Mouse (Mus musculus): Measurements from ENCODE around the gene Slc38a4. TPM values are rescaled to one million over a fixed set of nuclear protein-coding genes. Genes with fewer than 3 reads are reported as not detected.
A peak's percentile ranks its signal among the peaks of the same experiment; 100 is the strongest.

The Slc38a4 gene
- polyA plus RNA-seq, 1 experiment from 2014 or later, result 61.9 TPM

- H3K9ac ChIP-seq, result no peak overlapping the region
- no peak overlapping the region for H3K27ac ChIP-seq (replicated peaks)
- no peaks in the 10 kb centered on the region for H3K9me3 ChIP-seq (replicated peaks)
- H3K4me2 ChIP-seq, result no peak overlapping the region
- H3K4me1 ChIP-seq (replicated peaks), result peaks cover 6% of the 10 kb centered on the region; the same call in 1 of the 2 replicates
- WGBS (ENCODE audit: insufficient replicate concordance), result 72% methylated on average over 10 of the region's 10 CpGs
- H3K4me3 ChIP-seq (replicated peaks), result no peak overlapping the region
- H3K36me3 ChIP-seq (replicated peaks), result no peaks in the 10 kb centered on the region
- no peak for ATAC-seq (ENCODE audit: insufficient read depth)
- no peaks in the 10 kb centered on the region for H3K27me3 ChIP-seq
These were observed 24.7 kb downstream of the Slc38a4 start for GRCm38 (mm10) chr15:97030984-97031492.

DNA sequence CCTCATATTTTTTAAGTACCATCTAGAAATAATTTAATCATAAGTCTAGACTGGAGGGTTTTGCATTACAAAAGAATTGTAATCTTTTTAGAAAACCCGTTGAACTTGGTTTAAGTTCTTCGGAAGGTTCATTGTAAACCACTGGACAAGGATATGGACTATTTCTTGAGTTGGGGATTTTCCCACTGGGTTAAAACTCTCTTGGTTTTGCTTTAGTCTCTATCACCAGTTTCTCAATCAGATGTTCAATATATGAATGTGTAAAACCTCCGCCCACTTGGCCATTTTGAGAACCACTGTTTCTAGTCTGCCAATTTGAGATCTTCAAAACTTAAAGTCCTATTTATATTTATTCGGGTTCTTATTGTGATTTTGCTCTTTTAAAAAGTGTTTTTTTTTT is 25.6 kb downstream of the Slc38a4 start:
- ATAC-seq (ENCODE audit: insufficient read depth), result no peak
- no peak overlapping the region for H3K4me2 ChIP-seq
- H3K9ac ChIP-seq, result no peak overlapping the region
- no peaks in the 10 kb centered on the region for H3K9me3 ChIP-seq (replicated peaks)
- no peaks in the 10 kb centered on the region for H3K36me3 ChIP-seq (replicated peaks)
- peaks cover 6% of the 10 kb centered on the region; the same call in 1 of the 2 replicates for H3K4me1 ChIP-seq (replicated peaks)
- no peak overlapping the region for H3K27ac ChIP-seq (replicated peaks)
- H3K4me3 ChIP-seq (replicated peaks), result no peak overlapping the region
- H3K27me3 ChIP-seq, result no peaks in the 10 kb centered on the region
- 59% methylated on average over 4 of the region's 4 CpGs for WGBS (ENCODE audit: insufficient replicate concordance)

DNA sequence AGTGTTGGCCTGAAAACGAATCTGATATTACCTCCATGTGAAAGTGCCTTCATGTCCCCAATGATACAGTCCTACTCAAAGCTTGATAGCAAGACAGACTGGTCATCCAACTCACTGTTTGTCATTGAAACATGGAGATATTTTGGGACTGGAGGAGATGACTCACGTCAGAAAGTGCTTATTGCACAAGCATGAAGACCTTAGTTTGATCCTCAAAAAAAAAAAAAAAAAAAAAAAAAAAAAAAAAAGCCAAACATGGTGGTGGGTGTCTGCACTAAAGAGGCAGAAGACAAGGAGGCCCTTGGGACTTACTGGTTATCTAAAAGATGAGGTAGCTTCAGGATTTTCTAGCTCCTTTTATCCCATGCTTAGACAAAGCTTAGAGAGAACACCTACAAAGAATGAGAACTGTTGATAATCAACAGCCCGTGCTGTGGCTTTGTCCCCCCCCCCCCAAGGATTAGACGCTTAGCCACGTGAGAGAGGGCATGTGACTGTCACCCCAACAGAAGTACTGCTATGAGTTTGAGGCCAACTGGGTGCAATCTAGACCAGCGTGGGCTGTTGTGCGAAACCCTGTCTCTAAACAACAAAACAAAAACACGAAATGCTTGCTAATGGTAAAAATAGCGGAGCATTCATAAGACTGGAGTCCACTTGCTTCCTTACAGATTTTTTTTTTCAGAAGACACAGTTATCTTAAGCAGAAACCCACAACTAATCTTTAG is 26.5 kb downstream of the Slc38a4 start:
- WGBS (ENCODE audit: insufficient replicate concordance), result 52% methylated on average over 9 of the region's 9 CpGs
- Histone ChIP-seq H3K27ac (replicated peaks) (peak overlapping the region; percentile 24; the same call in 1 of the 2 replicates), H3K27me3 (no peaks in the 10 kb centered on the region), H3K4me3 (replicated peaks) (no peak overlapping the region), H3K9me3 (replicated peaks) (no peaks in the 10 kb centered on the region), H3K9ac (no peak overlapping the region), H3K36me3 (replicated peaks) (no peaks in the 10 kb centered on the region), H3K4me1 (replicated peaks) (peaks cover 6% of the 10 kb centered on the region; the same call in 1 of the 2 replicates), H3K4me2 (no peak overlapping the region)
- no peak for ATAC-seq (ENCODE audit: insufficient read depth)

DNA sequence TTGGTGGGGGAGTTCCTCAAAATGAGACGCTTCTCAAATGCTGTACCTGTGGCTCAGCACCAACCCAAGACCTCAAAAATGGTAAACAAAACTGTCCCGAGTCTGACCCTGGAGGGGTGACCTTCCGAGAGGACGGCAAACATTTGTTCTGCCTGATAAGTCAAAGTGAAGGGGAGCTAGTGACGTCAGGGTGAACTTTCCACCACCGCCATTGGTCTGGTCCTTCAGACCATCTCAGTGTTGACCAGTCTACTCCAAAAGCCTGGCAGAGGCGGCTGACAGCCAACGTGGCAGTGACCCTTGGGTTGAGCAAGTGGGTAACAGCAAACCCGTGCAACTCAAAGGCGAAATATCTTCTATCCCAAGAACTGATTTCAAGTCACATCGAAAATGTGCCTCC is 27.1 kb downstream of the Slc38a4 start:
- ATAC-seq (ENCODE audit: insufficient read depth), result peak; percentile 78
- no peak overlapping the region for H3K4me3 ChIP-seq (replicated peaks)
- H3K9me3 ChIP-seq (replicated peaks), result no peaks in the 10 kb centered on the region
- no peaks in the 10 kb centered on the region for H3K27me3 ChIP-seq
- H3K4me2 ChIP-seq, result peak overlapping the region; percentile 10; the same call in 1 of the 2 replicates
- 60% methylated on average over 11 of the region's 11 CpGs for WGBS (ENCODE audit: insufficient replicate concordance)
- H3K27ac ChIP-seq (replicated peaks), result peak overlapping the region; percentile 57; the same call in 1 of the 2 replicates
- H3K4me1 ChIP-seq (replicated peaks), result peaks cover 6% of the 10 kb centered on the region; the same call in 1 of the 2 replicates
- H3K9ac ChIP-seq, result no peak overlapping the region
- H3K36me3 ChIP-seq (replicated peaks), result no peaks in the 10 kb centered on the region

GRCm38 (mm10) chr15:97028046-97028634 is 27.6 kb downstream of the Slc38a4 start:
- Histone ChIP-seq H3K9me3 (replicated peaks) (no peaks in the 10 kb centered on the region), H3K4me2 (peak overlapping the region; percentile 10; the same call in 1 of the 2 replicates), H3K27me3 (no peaks in the 10 kb centered on the region), H3K9ac (no peak overlapping the region), H3K4me1 (replicated peaks) (peaks cover 6% of the 10 kb centered on the region; the same call in 1 of the 2 replicates), H3K4me3 (replicated peaks) (no peak overlapping the region), H3K27ac (replicated peaks) (peak overlapping the region; percentile 57; the same call in 1 of the 2 replicates), H3K36me3 (replicated peaks) (no peaks in the 10 kb centered on the region)
- WGBS (ENCODE audit: insufficient replicate concordance), result 46% methylated on average over 4 of the region's 4 CpGs
- ATAC-seq (ENCODE audit: insufficient read depth), result peak; percentile 23; the same call in 1 of the 2 replicates

DNA sequence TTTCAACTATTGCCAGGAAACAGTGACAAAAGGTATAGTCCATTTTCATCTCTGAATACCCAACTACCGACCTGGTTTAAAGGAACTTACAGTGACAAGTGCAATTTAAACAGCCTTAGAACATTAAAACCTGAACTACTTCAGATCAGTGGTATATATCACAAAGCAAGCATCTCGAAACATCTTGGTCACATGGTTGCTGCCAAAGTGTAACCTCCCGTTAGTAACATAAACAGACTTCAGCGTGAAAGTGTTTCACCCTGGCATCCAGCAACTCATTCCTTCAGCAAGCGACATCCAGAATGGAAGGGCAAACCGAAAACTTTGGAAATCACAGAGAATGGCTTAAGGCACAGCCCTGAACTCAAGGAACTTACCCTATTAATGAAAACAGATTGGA is 29.1 kb downstream of the Slc38a4 start:
- no peak overlapping the region for H3K9ac ChIP-seq
- no peak overlapping the region for H3K27ac ChIP-seq (replicated peaks)
- no peak overlapping the region for H3K4me3 ChIP-seq (replicated peaks)
- H3K36me3 ChIP-seq (replicated peaks), result no peaks in the 10 kb centered on the region
- H3K9me3 ChIP-seq (replicated peaks), result no peaks in the 10 kb centered on the region
- no peak overlapping the region for H3K4me2 ChIP-seq
- H3K4me1 ChIP-seq (replicated peaks), result peaks cover 6% of the 10 kb centered on the region; the same call in 1 of the 2 replicates
- no peaks in the 10 kb centered on the region for H3K27me3 ChIP-seq
- ATAC-seq (ENCODE audit: insufficient read depth), result no peak
- 67% methylated on average over 6 of the region's 6 CpGs for WGBS (ENCODE audit: insufficient replicate concordance)

- no peak overlapping the region for H3K4me2 ChIP-seq
- H3K36me3 ChIP-seq (replicated peaks), result no peaks in the 10 kb centered on the region
- H3K9me3 ChIP-seq (replicated peaks), result no peaks in the 10 kb centered on the region
- H3K4me1 ChIP-seq (replicated peaks), result peaks cover 10% of the 10 kb centered on the region; the same call in 1 of the 2 replicates
- H3K27ac ChIP-seq (replicated peaks), result no peak overlapping the region
- no peaks in the 10 kb centered on the region for H3K27me3 ChIP-seq
- H3K9ac ChIP-seq, result no peak overlapping the region
- no peak for ATAC-seq (ENCODE audit: insufficient read depth)
- H3K4me3 ChIP-seq (replicated peaks), result no peak overlapping the region
- 52% methylated on average over 5 of the region's 6 CpGs for WGBS (ENCODE audit: insufficient replicate concordance)
These were observed 33.0 kb downstream of the Slc38a4 start for GRCm38 (mm10) chr15:97022764-97023163.

DNA sequence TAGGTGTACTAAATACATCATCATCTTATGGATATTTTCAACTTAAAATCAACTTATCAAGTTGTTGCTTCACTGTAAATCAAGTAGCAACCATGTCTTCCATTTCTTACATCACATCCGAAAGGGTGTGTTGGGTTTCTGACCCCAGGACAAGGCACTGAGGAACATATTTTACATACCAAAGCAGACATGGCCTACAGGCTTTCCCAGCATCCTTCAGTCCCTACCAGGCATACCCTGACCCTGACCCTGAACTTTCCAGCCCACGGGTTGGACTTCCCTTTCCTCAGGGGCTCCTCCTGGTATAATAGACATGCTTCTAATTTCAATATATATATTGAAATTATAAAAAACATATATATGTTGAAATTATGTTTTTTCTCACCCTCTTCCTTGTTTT is 33.5 kb downstream of the Slc38a4 start:
- Histone ChIP-seq H3K9ac (no peak overlapping the region), H3K9me3 (replicated peaks) (no peaks in the 10 kb centered on the region), H3K4me1 (replicated peaks) (0 out of 2 replicates have a peak, but pooled peaks cover 4% of the 10 kb centered on the region), H3K4me3 (replicated peaks) (no peak overlapping the region), H3K36me3 (replicated peaks) (no peaks in the 10 kb centered on the region), H3K27me3 (no peaks in the 10 kb centered on the region), H3K4me2 (no peak overlapping the region), H3K27ac (replicated peaks) (no peak overlapping the region)
- 66% methylated on average over 2 of the region's 2 CpGs for WGBS (ENCODE audit: insufficient replicate concordance)
- no peak for ATAC-seq (ENCODE audit: insufficient read depth)

- Histone ChIP-seq H3K36me3 (replicated peaks) (0 out of 2 replicates have a peak, but pooled peaks cover 8% of the 10 kb centered on the region), H3K9ac (no peak overlapping the region), H3K4me3 (replicated peaks) (no peak overlapping the region), H3K4me2 (no peak overlapping the region), H3K9me3 (replicated peaks) (no peaks in the 10 kb centered on the region), H3K27me3 (no peaks in the 10 kb centered on the region), H3K4me1 (replicated peaks) (0 out of 2 replicates have a peak, but pooled peaks cover 4% of the 10 kb centered on the region), H3K27ac (replicated peaks) (no peak overlapping the region)
- WGBS (ENCODE audit: insufficient replicate concordance), result 57% methylated on average over 6 of the region's 6 CpGs
- no peak for ATAC-seq (ENCODE audit: insufficient read depth)
These were observed 35.5 kb downstream of the Slc38a4 start for GRCm38 (mm10) chr15:97020221-97020620.

GRCm38 (mm10) chr15:97019323-97019722 is 36.4 kb downstream of the Slc38a4 start:
- Histone ChIP-seq H3K27me3 (no peaks in the 10 kb centered on the region), H3K9ac (no peak overlapping the region), H3K4me1 (replicated peaks) (0 out of 2 replicates have a peak, but pooled peaks cover 4% of the 10 kb centered on the region), H3K36me3 (replicated peaks) (0 out of 2 replicates have a peak, but pooled peaks cover 12% of the 10 kb centered on the region), H3K27ac (replicated peaks) (peak overlapping the region; percentile 31; the same call in 1 of the 2 replicates), H3K4me3 (replicated peaks) (peak overlapping the region; percentile 35), H3K4me2 (peak overlapping the region; percentile 25), H3K9me3 (replicated peaks) (no peaks in the 10 kb centered on the region)
- ATAC-seq (ENCODE audit: insufficient read depth), result 0 out of 2 replicates have a peak, but pooled peaks have one; percentile 12
- 66% methylated on average over 11 of the region's 11 CpGs for WGBS (ENCODE audit: insufficient replicate concordance)

DNA sequence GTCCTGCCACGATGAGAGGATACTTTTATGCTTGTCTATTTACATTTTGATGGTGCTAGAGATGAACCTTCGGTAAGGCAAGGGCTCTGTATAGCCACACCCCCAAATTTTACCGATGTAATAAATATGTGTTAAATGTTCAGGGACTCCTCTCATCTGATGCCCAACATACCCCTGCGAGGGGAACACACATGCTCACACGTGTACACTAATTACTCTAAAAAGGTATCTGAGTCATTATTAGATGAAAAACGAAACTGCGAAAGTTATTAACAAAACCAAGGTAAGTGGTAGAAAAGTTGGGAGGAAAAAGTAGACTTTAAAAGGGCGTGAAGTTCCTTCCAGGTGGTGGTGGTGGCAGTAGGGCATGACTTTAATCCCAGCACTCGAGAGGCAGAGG is 38.6 kb downstream of the Slc38a4 start:
- no peaks in the 10 kb centered on the region for H3K9me3 ChIP-seq (replicated peaks)
- H3K4me1 ChIP-seq (replicated peaks), result 0 out of 2 replicates have a peak, but pooled peaks cover 4% of the 10 kb centered on the region
- ATAC-seq (ENCODE audit: insufficient read depth), result no peak
- H3K9ac ChIP-seq, result no peak overlapping the region
- 0 out of 2 replicates have a peak, but pooled peaks cover 12% of the 10 kb centered on the region for H3K36me3 ChIP-seq (replicated peaks)
- H3K4me3 ChIP-seq (replicated peaks), result no peak overlapping the region
- WGBS (ENCODE audit: insufficient replicate concordance), result 69% methylated on average over 9 of the region's 9 CpGs
- no peaks in the 10 kb centered on the region for H3K27me3 ChIP-seq
- H3K4me2 ChIP-seq, result no peak overlapping the region
- H3K27ac ChIP-seq (replicated peaks), result no peak overlapping the region

Data from liver, embryonic 15.5 days (tissue).